Mouse (Mus musculus): ENCODE measurements around the gene Pvalb. TPM values are rescaled to one million over a fixed set of nuclear protein-coding genes. Genes with fewer than 3 reads are reported as not detected.

Pvalb gene
- polyA plus RNA-seq, 1 experiment from 2014 or later = 0.21 TPM

GRCm38 (mm10) chr15:78148565-78148964 is 57.6 kb downstream of the Pvalb start:
- WGBS = 52% methylated on average over 7 of the region's 7 CpGs
- Histone ChIP-seq H3K4me2 (ENCODE audit: low read depth, low read length) (no peak overlapping the region), H3K36me3 (ENCODE audit: control insufficient read depth, insufficient read depth, low read length) (no peaks in the 10 kb centered on the region), H3K4me3 (ENCODE audit: low read length) (no peak overlapping the region), H3K27me3 (ENCODE audit: control insufficient read depth, insufficient read depth, low read depth, low read length) (no peaks in the 10 kb centered on the region), H3K9ac (ENCODE audit: low read length) (no peak overlapping the region), H3K27ac (ENCODE audit: low read length) (no peak overlapping the region), H3K9me3 (ENCODE audit: control insufficient read depth, low read length) (no peaks in the 10 kb centered on the region), H3K4me1 (replicated peaks; ENCODE audit: control insufficient read depth, insufficient read depth, low read length) (no peaks in the 10 kb centered on the region)
- no peak for ATAC-seq (ENCODE audit: low read depth)

Other genes starting within 250 kb of the Pvalb start
- gene Foxred2, start 249.7 kb downstream of the Pvalb start, polyA plus RNA-seq (2015; fragmentation: Nextera tagmentation; extraction: Ambion mirVana) = 2.7 and 3.7 TPM in 2 replicates
- gene Eif3d, start 235.6 kb downstream of the Pvalb start, polyA plus RNA-seq (2015; fragmentation: Nextera tagmentation; extraction: Ambion mirVana) = 166 and 170 TPM in 2 replicates
- gene Cacng2, start 86.4 kb downstream of the Pvalb start, polyA plus RNA-seq (2015; fragmentation: Nextera tagmentation; extraction: Ambion mirVana) = 0.05 TPM in 1 of 2 replicates, not detected in the other
- gene Ift27, start 32.3 kb downstream of the Pvalb start, polyA plus RNA-seq (2015; fragmentation: Nextera tagmentation; extraction: Ambion mirVana) = 89.4 and 90.1 TPM in 2 replicates
- gene Ncf4, start 38.4 kb upstream of the Pvalb start, polyA plus RNA-seq (2015; fragmentation: Nextera tagmentation; extraction: Ambion mirVana) = 4.6 and 5.7 TPM in 2 replicates
- gene Csf2rb2, start 99.3 kb upstream of the Pvalb start, polyA plus RNA-seq (2015; fragmentation: Nextera tagmentation; extraction: Ambion mirVana) = 0.47 and 0.48 TPM in 2 replicates
- gene Csf2rb, start 119.4 kb upstream of the Pvalb start, polyA plus RNA-seq (2015; fragmentation: Nextera tagmentation; extraction: Ambion mirVana) = 3.0 and 6.5 TPM in 2 replicates
- gene Tex33, start 189.5 kb upstream of the Pvalb start, polyA plus RNA-seq (2015; fragmentation: Nextera tagmentation; extraction: Ambion mirVana) = not detected in 2 replicates
- gene Tst, start 199.5 kb upstream of the Pvalb start, polyA plus RNA-seq (2015; fragmentation: Nextera tagmentation; extraction: Ambion mirVana) = 129 and 160 TPM in 2 replicates
- gene Mpst, start 200.0 kb upstream of the Pvalb start, polyA plus RNA-seq (2015; fragmentation: Nextera tagmentation; extraction: Ambion mirVana) = 5.0 and 5.5 TPM in 2 replicates
- 32.1 and 37.0 TPM in 2 replicates for gene Kctd17, start 222.2 kb upstream of the Pvalb start, polyA plus RNA-seq (2015; fragmentation: Nextera tagmentation; extraction: Ambion mirVana)